Mouse (Mus musculus): ENCODE results near the gene Sema3f. TPM values are rescaled to one million over a fixed set of nuclear protein-coding genes. Genes with fewer than 3 reads are reported as not detected.

The Sema3f gene
- polyA plus RNA-seq, 1 experiment, result not detected

DNA sequence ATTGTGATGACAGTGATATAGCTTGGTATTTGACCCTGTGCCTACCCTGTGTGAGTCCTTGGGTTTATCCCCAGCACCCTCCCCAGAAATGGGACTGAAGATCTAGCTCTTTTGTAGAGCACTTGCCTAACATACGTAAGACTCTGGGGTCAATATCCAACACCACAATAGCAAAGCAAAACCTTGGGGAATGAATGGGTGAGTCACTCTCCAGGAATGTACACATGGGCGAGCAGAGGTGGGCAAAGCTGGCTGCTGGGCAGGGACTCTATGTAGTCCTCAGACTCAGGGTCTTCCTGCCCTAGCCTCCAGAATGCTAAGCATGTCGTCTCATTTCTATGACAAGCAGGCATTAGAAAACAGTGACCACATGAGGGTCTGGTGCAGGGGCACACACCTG, 61.5 kb downstream of the Sema3f start:
- 85% methylated on average over 3 of the region's 3 CpGs for WGBS
- H3K4me3 ChIP-seq (ENCODE audit: insufficient read depth, low read depth, low read length), result no peak overlapping the region
- no peak for TF ChIP-seq POLR2A (IDR thresholded peaks at IDR 0.05; ENCODE audit: insufficient read depth, low read depth, low read length)
- peaks cover 11% of the 10 kb centered on the region for H3K4me1 ChIP-seq (ENCODE audit: control insufficient read depth, insufficient read depth, low read length)
- no peak overlapping the region for H3K27ac ChIP-seq (ENCODE audit: insufficient read depth, low read depth, low read length)

DNA sequence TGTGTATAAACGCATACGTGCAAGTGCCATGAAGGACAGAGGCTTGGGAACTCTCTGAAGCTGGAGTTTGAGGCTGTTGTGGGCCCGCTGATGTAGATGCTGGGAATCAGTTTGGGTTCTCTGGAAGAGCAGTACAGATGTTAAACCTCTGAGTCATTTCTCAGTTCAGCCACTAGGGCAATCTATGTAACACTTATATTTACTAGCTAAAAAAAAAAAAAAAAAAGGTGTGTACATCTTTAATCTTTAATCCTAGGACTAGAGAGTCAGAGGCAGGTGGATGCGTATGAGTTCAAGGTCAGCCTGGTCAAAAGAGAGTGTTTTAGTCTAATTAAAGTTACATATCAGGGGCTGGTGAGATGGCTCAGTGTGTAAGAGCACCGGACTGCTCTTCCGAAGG, 63.3 kb downstream of the Sema3f start:
- TF ChIP-seq CTCF (IDR thresholded peaks at IDR 0.05; ENCODE audit: insufficient read depth, low read depth, low read length) (no peak), POLR2A (IDR thresholded peaks at IDR 0.05; ENCODE audit: insufficient read depth, low read depth, low read length) (no peak)
- WGBS, result 92% methylated on average over 6 of the region's 6 CpGs
- no peak overlapping the region for H3K4me3 ChIP-seq (ENCODE audit: insufficient read depth, low read depth, low read length)

DNA sequence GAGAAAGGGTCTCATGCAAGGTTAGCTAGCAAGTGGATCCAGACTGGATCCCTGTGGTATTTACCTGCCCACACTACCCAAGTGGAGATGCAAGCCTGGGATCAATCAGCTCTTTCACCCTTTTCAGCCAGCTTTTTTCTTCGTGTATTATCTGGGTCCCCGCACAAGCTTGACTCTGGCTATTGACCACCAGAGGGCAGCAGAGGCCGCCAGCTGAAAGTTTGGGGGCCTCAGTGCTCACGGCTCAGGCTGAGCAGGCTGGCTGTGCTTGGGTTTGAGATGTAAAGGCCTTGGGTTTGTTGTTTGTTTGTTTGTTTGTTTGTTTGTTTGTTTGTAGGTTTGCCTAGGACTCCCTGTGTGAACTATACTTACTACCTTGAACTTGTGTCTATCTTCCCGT, 64.7 kb downstream of the Sema3f start:
- Histone ChIP-seq H3K27ac (ENCODE audit: insufficient read depth, low read depth, low read length) (no peak overlapping the region), H3K4me3 (ENCODE audit: insufficient read depth, low read depth, low read length) (no peak overlapping the region), H3K4me1 (ENCODE audit: control insufficient read depth, insufficient read depth, low read length) (peaks cover 9% of the 10 kb centered on the region)
- WGBS, result 16% methylated on average over 5 of the region's 5 CpGs
- TF ChIP-seq POLR2A (IDR thresholded peaks at IDR 0.05; ENCODE audit: insufficient read depth, low read depth, low read length), result no peak
- TF ChIP-seq CTCF (IDR thresholded peaks at IDR 0.05; ENCODE audit: insufficient read depth, low read depth, low read length), result peak; percentile 89

More for the DNA sequence above, 63.3 kb downstream of the Sema3f start:
- Histone ChIP-seq H3K4me1 (ENCODE audit: control insufficient read depth, insufficient read depth, low read length) (peaks cover 11% of the 10 kb centered on the region), H3K27ac (ENCODE audit: insufficient read depth, low read depth, low read length) (no peak overlapping the region)

DNA sequence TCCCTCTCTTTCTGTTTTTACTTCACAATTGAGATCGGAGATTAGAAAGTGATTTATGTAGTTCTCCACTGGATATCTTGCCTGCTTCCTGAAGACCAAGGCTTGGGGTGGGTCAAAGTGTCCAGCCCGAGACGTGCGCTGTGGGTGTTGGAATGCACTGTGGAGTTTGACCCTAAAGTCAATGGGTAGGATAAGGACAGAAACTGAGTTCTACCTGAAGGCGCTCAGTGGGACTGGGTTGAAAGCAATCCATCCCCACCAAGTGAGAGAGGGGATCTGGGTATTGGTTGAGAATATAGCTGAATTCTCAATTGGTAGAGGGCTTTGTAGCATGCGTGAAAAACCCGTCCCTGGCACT, 65.1 kb downstream of the Sema3f start:
- no peak overlapping the region for H3K27ac ChIP-seq (ENCODE audit: insufficient read depth, low read depth, low read length)
- TF ChIP-seq CTCF (IDR thresholded peaks at IDR 0.05; ENCODE audit: insufficient read depth, low read depth, low read length) (no peak), POLR2A (IDR thresholded peaks at IDR 0.05; ENCODE audit: insufficient read depth, low read depth, low read length) (no peak)
- 52% methylated on average over 7 of the region's 7 CpGs for WGBS
- H3K4me3 ChIP-seq (ENCODE audit: insufficient read depth, low read depth, low read length), result no peak overlapping the region
- H3K4me1 ChIP-seq (ENCODE audit: control insufficient read depth, insufficient read depth, low read length), result peaks cover 4% of the 10 kb centered on the region

DNA sequence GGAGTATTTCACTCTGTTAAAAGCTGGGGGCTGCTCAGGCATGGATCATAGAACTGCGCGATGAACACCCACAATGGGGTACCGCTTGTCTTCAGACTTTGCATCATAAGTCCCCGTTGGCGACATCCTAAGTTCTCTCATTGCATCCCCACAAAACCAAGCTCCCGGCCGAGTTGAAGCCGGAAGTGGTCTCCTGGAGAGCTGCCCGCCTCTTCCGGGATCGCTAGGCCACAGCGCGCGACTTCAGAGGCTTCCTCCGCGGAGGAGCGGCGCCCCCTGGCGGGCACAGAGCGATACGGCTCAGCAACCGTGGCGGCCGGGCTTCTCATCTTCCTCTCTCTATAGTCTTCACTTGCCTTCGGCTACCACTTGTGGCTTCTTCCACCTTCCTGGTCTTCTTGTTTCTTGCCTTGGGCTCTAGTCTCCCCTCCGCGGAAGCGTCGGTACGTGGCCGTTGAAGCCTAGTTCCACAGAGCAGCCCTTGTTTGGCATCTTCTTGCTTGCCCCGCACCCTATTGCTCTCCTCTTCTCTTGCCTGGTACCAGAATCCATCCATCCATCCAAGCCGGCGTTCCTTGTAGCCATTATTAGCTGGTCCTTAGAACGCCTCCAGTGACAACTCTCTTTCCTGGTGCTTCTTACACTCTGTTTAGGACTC, 65.7 kb downstream of the Sema3f start:
- peak overlapping the region; percentile 44 for H3K4me3 ChIP-seq (ENCODE audit: insufficient read depth, low read depth, low read length)
- peaks cover 3% of the 10 kb centered on the region for H3K4me1 ChIP-seq (ENCODE audit: control insufficient read depth, insufficient read depth, low read length)
- peak overlapping the region; percentile 32 for H3K27ac ChIP-seq (ENCODE audit: insufficient read depth, low read depth, low read length)
- peak; percentile 98 for TF ChIP-seq CTCF (IDR thresholded peaks at IDR 0.05; ENCODE audit: insufficient read depth, low read depth, low read length)
- TF ChIP-seq POLR2A (IDR thresholded peaks at IDR 0.05; ENCODE audit: insufficient read depth, low read depth, low read length), result peak; percentile 64
- WGBS, result 3% methylated on average over 35 of the region's 35 CpGs

DNA sequence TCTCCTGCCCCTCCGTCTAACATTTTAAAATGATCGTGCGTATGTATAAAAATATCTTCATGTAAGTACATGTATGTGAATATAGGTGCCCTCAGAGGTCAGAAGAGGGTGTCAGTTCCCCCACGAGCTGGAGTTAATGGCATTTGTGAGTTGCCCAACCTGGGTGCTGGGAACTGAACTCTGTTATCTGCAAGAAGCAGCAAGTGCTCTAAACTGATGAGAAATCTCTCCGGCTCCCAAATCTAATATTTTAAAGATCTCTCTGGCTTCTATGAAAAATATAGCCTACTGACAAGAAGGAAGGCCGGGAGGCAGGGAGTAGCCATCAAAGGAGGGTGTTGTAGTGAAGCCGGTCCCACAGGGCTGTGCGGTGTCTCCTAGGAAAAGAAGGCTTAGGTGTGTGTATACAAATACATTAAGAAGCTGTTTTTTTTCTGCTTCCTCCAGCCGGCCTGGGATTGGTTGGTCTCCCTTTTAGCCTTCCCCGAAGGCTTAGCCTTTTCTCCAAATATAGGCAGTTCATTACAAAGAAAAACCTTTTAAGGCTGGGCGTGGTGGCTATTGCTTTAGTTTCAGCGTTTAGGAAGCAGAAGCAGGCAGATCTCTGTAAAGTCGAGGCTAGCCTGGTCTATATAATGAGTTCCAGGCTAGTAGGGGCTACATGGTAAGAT, 66.6 kb downstream of the Sema3f start:
- Histone ChIP-seq H3K27ac (ENCODE audit: insufficient read depth, low read depth, low read length) (no peak overlapping the region), H3K4me1 (ENCODE audit: control insufficient read depth, insufficient read depth, low read length) (peaks cover 3% of the 10 kb centered on the region), H3K4me3 (ENCODE audit: insufficient read depth, low read depth, low read length) (no peak overlapping the region)
- 94% methylated on average over 13 of the region's 13 CpGs for WGBS
- no peak for TF ChIP-seq POLR2A (IDR thresholded peaks at IDR 0.05; ENCODE audit: insufficient read depth, low read depth, low read length)
- no peak for TF ChIP-seq CTCF (IDR thresholded peaks at IDR 0.05; ENCODE audit: insufficient read depth, low read depth, low read length)

DNA sequence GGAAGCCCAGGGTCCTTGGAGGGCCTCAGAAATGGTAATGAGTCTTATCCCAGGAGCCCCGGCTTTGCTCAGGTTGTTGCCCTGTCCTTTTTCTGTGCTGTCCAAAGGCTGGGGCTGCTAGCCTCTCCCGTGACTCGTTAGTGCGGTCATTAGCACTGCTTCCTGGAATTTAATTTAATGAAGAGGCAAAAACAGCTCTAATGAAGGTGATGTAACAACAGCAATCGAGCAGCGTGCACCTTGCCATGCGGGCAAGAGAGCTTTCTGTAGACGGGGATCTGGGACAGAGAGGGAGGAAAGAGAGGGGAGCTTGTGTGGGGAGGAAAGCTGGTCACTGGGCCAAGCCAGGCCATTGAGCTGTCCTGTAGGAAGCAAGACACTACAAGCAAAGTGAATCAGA, 68.6 kb downstream of the Sema3f start:
- H3K27ac ChIP-seq (ENCODE audit: insufficient read depth, low read depth, low read length), result no peak overlapping the region
- H3K4me1 ChIP-seq (ENCODE audit: control insufficient read depth, insufficient read depth, low read length), result peaks cover 8% of the 10 kb centered on the region
- H3K4me3 ChIP-seq (ENCODE audit: insufficient read depth, low read depth, low read length), result no peak overlapping the region
- 40% methylated on average over 8 of the region's 8 CpGs for WGBS
- TF ChIP-seq POLR2A (IDR thresholded peaks at IDR 0.05; ENCODE audit: insufficient read depth, low read depth, low read length), result no peak
- TF ChIP-seq CTCF (IDR thresholded peaks at IDR 0.05; ENCODE audit: insufficient read depth, low read depth, low read length), result no peak

DNA sequence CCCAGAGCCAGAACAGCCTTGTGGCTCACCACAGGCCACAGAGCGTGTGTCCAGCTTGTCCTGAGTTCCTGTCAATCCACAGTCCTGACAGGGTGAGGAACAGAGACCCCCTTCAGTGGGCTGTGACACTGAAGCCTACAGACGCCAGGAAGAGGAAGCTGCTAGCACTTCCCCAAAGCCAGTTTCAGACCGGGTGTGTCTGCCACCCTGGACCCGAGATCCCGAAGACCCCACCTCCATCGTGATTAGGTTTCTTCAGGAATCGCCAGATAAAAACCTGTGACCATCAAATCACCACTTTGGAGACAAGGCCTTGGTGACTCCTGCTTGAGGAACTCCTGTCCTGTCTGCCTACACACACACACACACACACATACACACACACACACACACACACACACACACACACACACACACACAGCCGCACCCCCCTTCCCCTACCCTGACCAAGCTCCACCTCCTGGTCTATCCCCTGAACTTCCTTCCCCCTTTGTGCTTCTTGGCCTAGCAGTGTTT, 70.0 kb downstream of the Sema3f start:
- WGBS, result 51% methylated on average over 8 of the region's 8 CpGs
- no peak for TF ChIP-seq CTCF (IDR thresholded peaks at IDR 0.05; ENCODE audit: insufficient read depth, low read depth, low read length)
- TF ChIP-seq POLR2A (IDR thresholded peaks at IDR 0.05; ENCODE audit: insufficient read depth, low read depth, low read length), result no peak
- H3K4me3 ChIP-seq (ENCODE audit: insufficient read depth, low read depth, low read length), result no peak overlapping the region
- H3K27ac ChIP-seq (ENCODE audit: insufficient read depth, low read depth, low read length), result no peak overlapping the region
- H3K4me1 ChIP-seq (ENCODE audit: control insufficient read depth, insufficient read depth, low read length), result peaks cover 8% of the 10 kb centered on the region

DNA sequence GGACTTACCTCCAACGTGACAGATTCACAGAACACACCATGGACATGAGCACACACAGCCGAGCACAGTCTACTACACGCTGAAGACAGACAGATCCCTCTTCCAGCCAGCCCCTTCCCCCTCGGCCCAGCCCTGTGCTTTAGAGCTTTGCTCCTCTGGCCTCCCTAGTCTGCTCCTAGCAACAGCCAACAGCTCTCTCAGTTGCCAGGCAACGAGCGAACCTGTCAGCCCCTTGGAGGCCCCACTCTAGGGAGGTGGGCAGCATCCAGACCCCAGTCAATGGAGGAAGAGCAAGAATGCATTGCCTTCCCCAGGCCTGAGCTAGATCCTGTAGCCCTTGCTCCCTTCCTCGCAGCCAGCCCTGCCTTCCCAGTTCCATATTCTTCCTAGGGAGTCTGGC, 73.2 kb downstream of the Sema3f start:
- TF ChIP-seq CTCF (IDR thresholded peaks at IDR 0.05; ENCODE audit: insufficient read depth, low read depth, low read length) (no peak), POLR2A (IDR thresholded peaks at IDR 0.05; ENCODE audit: insufficient read depth, low read depth, low read length) (no peak)
- Histone ChIP-seq H3K4me3 (ENCODE audit: insufficient read depth, low read depth, low read length) (no peak overlapping the region), H3K27ac (ENCODE audit: insufficient read depth, low read depth, low read length) (no peak overlapping the region; the same call in 1 of the 2 replicates), H3K4me1 (ENCODE audit: control insufficient read depth, insufficient read depth, low read length) (peaks cover 23% of the 10 kb centered on the region)
- 25% methylated on average over 7 of the region's 7 CpGs for WGBS
